Mouse (Mus musculus): ENCODE results near the gene Slc37a1. TPM values are rescaled to one million over a fixed set of nuclear protein-coding genes. Genes with fewer than 3 reads are reported as not detected.

The Slc37a1 gene
- polyA plus RNA-seq, 1 experiment from 2014 or later = 14.7 TPM

GRCm38 (mm10) chr17:31385671-31386665 lies 99.4 kb downstream of the Slc37a1 start, which contains the start of gene Pde9a:
Gene Pde9a, plus strand, starts transcription at chr17:31386210.
- ATAC-seq (ENCODE audit: low FRiP score, low TSS enrichment) = peak; percentile 68; the same call in 1 of the 2 replicates
- Histone ChIP-seq H3K4me1 (replicated peaks; ENCODE audit: control insufficient read depth, insufficient read depth) (peaks cover 13% of the 10 kb centered on the region), H3K27ac (replicated peaks) (peak within 1 kb of the TSS; percentile 40)

GRCm38 (mm10) chr17:31386766-31387275 lies 100.2 kb downstream of the Slc37a1 start:
- ATAC-seq (ENCODE audit: low FRiP score, low TSS enrichment) = no peak
- DNase-seq (ENCODE audit: low spot score) = peak; percentile 20
- Histone ChIP-seq H3K36me3 (ENCODE audit: control insufficient read depth, insufficient read depth, low read length) (no peaks in the 10 kb centered on the region), H3K4me2 (replicated peaks; ENCODE audit: low read depth) (peak overlapping the region; percentile 93), H3K27ac (replicated peaks) (no peak overlapping the region), H3K4me1 (replicated peaks; ENCODE audit: control insufficient read depth, insufficient read depth) (peaks cover 13% of the 10 kb centered on the region), H3K9me3 (ENCODE audit: control insufficient read depth, low read length) (no peaks in the 10 kb centered on the region), H3K4me3 (ENCODE audit: low read depth, low read length) (peak overlapping the region; percentile 68), H3K27me3 (ENCODE audit: control insufficient read depth, insufficient read depth, low read length) (no peaks in the 10 kb centered on the region), H3K9ac (ENCODE audit: low read length) (peak overlapping the region; percentile 75)
- TF ChIP-seq EP300 (optimal IDR thresholded peaks at IDR 0.05) (no peak), CTCF (IDR thresholded peaks at IDR 0.05; ENCODE audit: low read depth) (no peak)
- WGBS = 18% methylated on average over 7 of the region's 7 CpGs

More at GRCm38 (mm10) chr17:31385671-31386665, 99.4 kb downstream of the Slc37a1 start, which contains the start of gene Pde9a:
- Histone ChIP-seq H3K4me3 (ENCODE audit: low read depth, low read length) (peak within 1 kb of the TSS; percentile 68), H3K36me3 (ENCODE audit: control insufficient read depth, insufficient read depth, low read length) (no peaks in the 10 kb centered on the region), H3K9ac (ENCODE audit: low read length) (peak within 1 kb of the TSS; percentile 75), H3K27me3 (ENCODE audit: control insufficient read depth, insufficient read depth, low read length) (no peaks in the 10 kb centered on the region), H3K4me2 (replicated peaks; ENCODE audit: low read depth) (peak within 1 kb of the TSS; percentile 93), H3K9me3 (ENCODE audit: control insufficient read depth, low read length) (no peaks in the 10 kb centered on the region)
- 3% methylated on average over 25 of the region's 56 CpGs for WGBS
- peak; percentile 80 for DNase-seq (ENCODE audit: low spot score)
- TF ChIP-seq EP300 (optimal IDR thresholded peaks at IDR 0.05) (no peak), CTCF (IDR thresholded peaks at IDR 0.05; ENCODE audit: low read depth) (no peak)

GRCm38 (mm10) chr17:31389432-31390050 lies 102.9 kb downstream of the Slc37a1 start:
- 84% methylated on average over 3 of the region's 3 CpGs for WGBS
- H3K4me3 ChIP-seq (ENCODE audit: low read depth, low read length) = no peak overlapping the region
- H3K4me1 ChIP-seq (replicated peaks; ENCODE audit: control insufficient read depth, insufficient read depth) = peaks cover 13% of the 10 kb centered on the region
- H3K27ac ChIP-seq (replicated peaks) = peak overlapping the region; percentile 24; the same call in 1 of the 2 replicates
- H3K9me3 ChIP-seq (ENCODE audit: control insufficient read depth, low read length) = no peaks in the 10 kb centered on the region
- DNase-seq (ENCODE audit: low spot score) (no peak), ATAC-seq (ENCODE audit: low FRiP score, low TSS enrichment) (no peak)
- H3K36me3 ChIP-seq (ENCODE audit: control insufficient read depth, insufficient read depth, low read length) = no peaks in the 10 kb centered on the region
- TF ChIP-seq EP300 (optimal IDR thresholded peaks at IDR 0.05) (no peak), CTCF (IDR thresholded peaks at IDR 0.05; ENCODE audit: low read depth) (no peak)
- no peak overlapping the region for H3K9ac ChIP-seq (ENCODE audit: low read length)
- no peak overlapping the region for H3K4me2 ChIP-seq (replicated peaks; ENCODE audit: low read depth)
- H3K27me3 ChIP-seq (ENCODE audit: control insufficient read depth, insufficient read depth, low read length) = no peaks in the 10 kb centered on the region

GRCm38 (mm10) chr17:31391462-31391861 lies 104.9 kb downstream of the Slc37a1 start:
- peaks cover 13% of the 10 kb centered on the region for H3K4me1 ChIP-seq (replicated peaks; ENCODE audit: control insufficient read depth, insufficient read depth)
- no peak overlapping the region for H3K9ac ChIP-seq (ENCODE audit: low read length)
- H3K4me2 ChIP-seq (replicated peaks; ENCODE audit: low read depth) = no peak overlapping the region
- no peak for DNase-seq (ENCODE audit: low spot score)
- no peaks in the 10 kb centered on the region for H3K9me3 ChIP-seq (ENCODE audit: control insufficient read depth, low read length)
- H3K27ac ChIP-seq (replicated peaks) = no peak overlapping the region
- no peak for ATAC-seq (ENCODE audit: low FRiP score, low TSS enrichment)
- no peak for TF ChIP-seq EP300 (optimal IDR thresholded peaks at IDR 0.05)
- TF ChIP-seq CTCF (IDR thresholded peaks at IDR 0.05; ENCODE audit: low read depth) = no peak
- no peak overlapping the region for H3K4me3 ChIP-seq (ENCODE audit: low read depth, low read length)
- WGBS = 41% methylated on average over 3 of the region's 3 CpGs
- H3K27me3 ChIP-seq (ENCODE audit: control insufficient read depth, insufficient read depth, low read length) = no peaks in the 10 kb centered on the region
- no peaks in the 10 kb centered on the region for H3K36me3 ChIP-seq (ENCODE audit: control insufficient read depth, insufficient read depth, low read length)

- TF ChIP-seq CTCF (IDR thresholded peaks at IDR 0.05; ENCODE audit: low read depth) = no peak
- TF ChIP-seq EP300 (optimal IDR thresholded peaks at IDR 0.05) = no peak
- DNase-seq (ENCODE audit: low spot score) (no peak), ATAC-seq (ENCODE audit: low FRiP score, low TSS enrichment) (no peak)
- 72% methylated on average over 5 of the region's 5 CpGs for WGBS
- Histone ChIP-seq H3K4me3 (ENCODE audit: low read depth, low read length) (no peak overlapping the region), H3K4me2 (replicated peaks; ENCODE audit: low read depth) (no peak overlapping the region), H3K9ac (ENCODE audit: low read length) (no peak overlapping the region), H3K36me3 (ENCODE audit: control insufficient read depth, insufficient read depth, low read length) (no peaks in the 10 kb centered on the region), H3K27ac (replicated peaks) (no peak overlapping the region), H3K9me3 (ENCODE audit: control insufficient read depth, low read length) (no peaks in the 10 kb centered on the region), H3K4me1 (replicated peaks; ENCODE audit: control insufficient read depth, insufficient read depth) (peaks cover 9% of the 10 kb centered on the region), H3K27me3 (ENCODE audit: control insufficient read depth, insufficient read depth, low read length) (no peaks in the 10 kb centered on the region)
Observed at GRCm38 (mm10) chr17:31392041-31392440, 105.4 kb downstream of the Slc37a1 start.

All from stomach, postnatal 0 days (tissue).